ENCODE assay signal across 7 mouse cellular contexts in the genomic region with DNA sequence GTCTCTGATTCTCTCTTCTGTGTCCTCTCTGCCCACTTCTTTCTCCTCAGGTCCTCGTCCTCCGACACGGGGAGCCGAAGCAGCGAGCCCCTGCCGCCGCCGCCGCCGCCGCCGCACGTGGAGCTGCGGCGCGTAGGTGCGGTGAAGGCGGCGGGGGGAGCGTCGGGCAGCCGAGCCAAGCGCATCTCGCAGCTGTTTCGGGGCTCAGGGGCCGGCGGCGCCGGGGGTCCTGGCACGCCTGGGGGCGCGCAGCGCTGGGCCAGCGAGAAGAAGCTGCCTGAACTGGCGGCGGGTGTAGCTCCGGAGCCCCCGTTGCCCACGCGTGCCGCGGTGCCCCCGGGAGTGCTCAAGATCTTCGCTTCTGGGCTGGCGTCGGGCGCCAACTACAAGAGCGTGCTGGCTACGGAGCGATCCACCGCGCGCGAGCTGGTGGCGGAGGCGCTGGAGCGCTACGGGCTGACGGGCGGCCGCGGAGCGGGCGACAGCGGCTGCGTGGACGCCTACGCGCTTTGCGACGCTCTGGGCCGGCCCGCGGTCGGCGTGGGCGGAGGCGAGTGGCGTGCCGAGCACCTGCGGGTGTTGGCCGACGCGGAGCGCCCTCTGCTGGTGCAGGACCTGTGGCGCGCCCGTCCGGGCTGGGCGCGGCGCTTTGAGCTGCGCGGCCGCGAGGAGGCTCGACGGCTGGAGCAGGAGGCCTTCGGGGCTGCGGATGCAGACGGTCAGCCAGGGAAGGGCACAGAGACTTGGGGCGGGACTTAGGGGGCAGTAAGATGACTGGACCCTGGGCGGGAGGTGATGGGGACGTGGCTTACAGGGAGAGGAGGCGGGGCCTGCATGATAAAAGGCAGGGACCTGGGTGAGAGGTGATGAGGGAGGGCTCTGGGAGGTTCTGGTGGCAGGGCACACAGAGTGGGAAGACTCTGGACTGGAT. TPM values are rescaled to one million over a fixed set of nuclear protein-coding genes. Genes with fewer than 3 reads are reported as not detected.
DNase-seq lines count a peak whose midpoint lies in the region; ATAC-seq and TF ChIP-seq lines count a peak whose summit lies in the region.

No protein-coding gene starts in this region.

- peak overlapping the region; percentile 77 for H3K4me3 ChIP-seq in bone marrow macrophage, adult 2 months (ENCODE audit: insufficient read depth, low read length)
- H3K4me3 ChIP-seq in embryonic facial prominence, embryonic 14.5 days (ENCODE audit: low read depth, low read length): peak overlapping the region; percentile 66
- H3K4me3 ChIP-seq in limb, embryonic 14.5 days (replicated peaks; ENCODE audit: low read length): peak overlapping the region; percentile 62
- H3K4me3 ChIP-seq in midbrain, embryonic 16.5 days (ENCODE audit: low read depth, low read length): peak overlapping the region; percentile 61

- no peak for TF ChIP-seq POLR2A in bone marrow macrophage, adult 2 months (IDR thresholded peaks at IDR 0.05; ENCODE audit: borderline replicate concordance, low read depth, low read length)
- TF ChIP-seq POLR2A in limb, embryonic 14.5 days (IDR thresholded peaks at IDR 0.05; ENCODE audit: borderline replicate concordance, extremely low read depth, insufficient read depth, insufficient read length): 0 out of 2 replicates have a peak, but pooled peaks have one; percentile 61

- peaks cover 9% of the 10 kb centered on the region; the same call in 1 of the 2 replicates for H3K27me3 ChIP-seq in embryonic facial prominence, embryonic 14.5 days (replicated peaks; ENCODE audit: control insufficient read depth, insufficient read depth, low read length)
- no peaks in the 10 kb centered on the region for H3K27me3 ChIP-seq in limb, embryonic 14.5 days (ENCODE audit: control insufficient read depth, insufficient read depth, low read length)
- H3K27me3 ChIP-seq in midbrain, embryonic 16.5 days (ENCODE audit: control insufficient read depth, insufficient read depth, low read depth, low read length): peaks cover 2% of the 10 kb centered on the region

- H3K9me3 ChIP-seq in embryonic facial prominence, embryonic 14.5 days (ENCODE audit: control insufficient read depth, low read length): no peaks in the 10 kb centered on the region
- H3K9me3 ChIP-seq in limb, embryonic 14.5 days (ENCODE audit: control insufficient read depth, low read length): no peaks in the 10 kb centered on the region
- H3K9me3 ChIP-seq in midbrain, embryonic 16.5 days (replicated peaks; ENCODE audit: control insufficient read depth, low read length, poor library complexity, severe bottlenecking): no peaks in the 10 kb centered on the region

- peak overlapping the region; percentile 98 for H3K4me2 ChIP-seq in embryonic facial prominence, embryonic 14.5 days (ENCODE audit: low read depth, low read length)
- H3K4me2 ChIP-seq in limb, embryonic 14.5 days (replicated peaks; ENCODE audit: low read depth, low read length, severe bottlenecking): peak overlapping the region; percentile 99
- H3K4me2 ChIP-seq in midbrain, embryonic 16.5 days (ENCODE audit: low read length): peak overlapping the region; percentile 90

- peak; percentile 93 for DNase-seq in embryonic facial prominence, embryonic 14.5 days (ENCODE audit: low spot score)
- DNase-seq in heart, adult 9 months (ENCODE audit: low spot score in 2 of 2): peak; percentile 78 to 83
- DNase-seq in kidney, adult 8-10 months: peak; percentile 78 to 89
- peak; percentile 83 for DNase-seq in limb, embryonic 14.5 days (ENCODE audit: low spot score)
- peak; percentile 81 to 95 for DNase-seq in spleen, adult 18-20 months

- H3K36me3 ChIP-seq in embryonic facial prominence, embryonic 14.5 days (ENCODE audit: control insufficient read depth, insufficient read depth, low read length): no peaks in the 10 kb centered on the region
- no peaks in the 10 kb centered on the region for H3K36me3 ChIP-seq in limb, embryonic 14.5 days (ENCODE audit: control insufficient read depth, insufficient read depth, low read length)
- H3K36me3 ChIP-seq in midbrain, embryonic 16.5 days (ENCODE audit: control insufficient read depth, insufficient read depth, low read length): no peaks in the 10 kb centered on the region; the same call in 1 of the 2 replicates

- peak overlapping the region; percentile 87 for H3K9ac ChIP-seq in embryonic facial prominence, embryonic 14.5 days (ENCODE audit: low read depth, low read length)
- H3K9ac ChIP-seq in limb, embryonic 14.5 days (ENCODE audit: low read depth, low read length, severe bottlenecking): peak overlapping the region; percentile 80
- peak overlapping the region; percentile 92 for H3K9ac ChIP-seq in midbrain, embryonic 16.5 days (ENCODE audit: low read depth, low read length)

- peak; percentile 26; the same call in 1 of the 2 replicates for TF ChIP-seq CTCF in bone marrow macrophage, adult 2 months (IDR thresholded peaks at IDR 0.05; ENCODE audit: low read depth, low read length)

- 1% methylated on average over 69 of the region's 105 CpGs for WGBS in embryonic facial prominence, embryonic 14.5 days
- WGBS in limb, embryonic 14.5 days: 2% methylated on average over 88 of the region's 105 CpGs
- under 1% methylated on average over 104 of the region's 105 CpGs for WGBS in midbrain, embryonic 16.5 days

- H3K4me1 ChIP-seq in bone marrow macrophage, adult 2 months (ENCODE audit: control insufficient read depth, insufficient read depth, low read length): 0 out of 2 replicates have a peak, but pooled peaks cover 2% of the 10 kb centered on the region
- H3K4me1 ChIP-seq in embryonic facial prominence, embryonic 14.5 days (ENCODE audit: control insufficient read depth, insufficient read depth, low read length): peaks cover 7% of the 10 kb centered on the region; the same call in 1 of the 2 replicates
- H3K4me1 ChIP-seq in limb, embryonic 14.5 days (ENCODE audit: control insufficient read depth, insufficient read depth, low read length): peaks cover 6% of the 10 kb centered on the region; the same call in 1 of the 2 replicates
- peaks cover 11% of the 10 kb centered on the region; the same call in 1 of the 2 replicates for H3K4me1 ChIP-seq in midbrain, embryonic 16.5 days (ENCODE audit: control insufficient read depth, insufficient read depth, low read length)

- H3K27ac ChIP-seq in bone marrow macrophage, adult 2 months (ENCODE audit: insufficient read depth, low read depth, low read length): no peak overlapping the region
- H3K27ac ChIP-seq in embryonic facial prominence, embryonic 14.5 days (replicated peaks; ENCODE audit: low read depth, low read length): peak overlapping the region; percentile 76
- H3K27ac ChIP-seq in limb, embryonic 14.5 days (replicated peaks; ENCODE audit: low read depth, low read length): peak overlapping the region; percentile 65; the same call in 1 of the 2 replicates
- H3K27ac ChIP-seq in midbrain, embryonic 16.5 days (ENCODE audit: low read length): peak overlapping the region; percentile 93

- peak; percentile 91 for ATAC-seq in embryonic facial prominence, embryonic 14.5 days (ENCODE audit: low read depth)
- peak; percentile 86 for ATAC-seq in limb, embryonic 14.5 days (ENCODE audit: low FRiP score, low read depth)
- peak; percentile 89 for ATAC-seq in midbrain, embryonic 16.5 days

RNA-seq across cellular contexts. Expression of a gene that starts 1.3 kb away (rescaled TPM):
- 0.40 TPM in 1 of 2 replicates, not detected in the other for polyA plus RNA-seq in bone marrow macrophage, adult 2 months (2012; ENCODE audit: insufficient read depth, insufficient read length, missing spikeins)
- 10.4 and 11.1 TPM in 2 replicates for polyA plus RNA-seq in embryonic facial prominence, embryonic 14.5 days (2014; fragmentation: Nextera tagmentation; extraction: Ambion mirVana)
- 14.1 and 16.7 TPM in 2 replicates for polyA plus RNA-seq in limb, embryonic 14.5 days (2012; rRNA removed)
- polyA plus RNA-seq in limb, embryonic 14.5 days (2014; fragmentation: Nextera tagmentation; extraction: Ambion mirVana): 11.0 and 11.8 TPM in 2 replicates
- 17.2 and 18.5 TPM in 2 replicates for polyA plus RNA-seq in midbrain, embryonic 16.5 days (2015; fragmentation: Nextera tagmentation; extraction: Ambion mirVana)

RNA-seq across cellular contexts. Expression of a gene that starts 7.0 kb away (rescaled TPM):
- polyA plus RNA-seq in bone marrow macrophage, adult 2 months (2012; ENCODE audit: insufficient read depth, insufficient read length, missing spikeins): not detected in 2 replicates
- polyA plus RNA-seq in embryonic facial prominence, embryonic 14.5 days (2014; fragmentation: Nextera tagmentation; extraction: Ambion mirVana): 0.19 and 0.30 TPM in 2 replicates
- 0.33 and 0.43 TPM in 2 replicates for polyA plus RNA-seq in limb, embryonic 14.5 days (2012; rRNA removed)
- 0.39 TPM in 1 of 2 replicates, not detected in the other for polyA plus RNA-seq in limb, embryonic 14.5 days (2014; fragmentation: Nextera tagmentation; extraction: Ambion mirVana)
- not detected in 2 replicates for polyA plus RNA-seq in midbrain, embryonic 16.5 days (2015; fragmentation: Nextera tagmentation; extraction: Ambion mirVana)

RNA-seq across cellular contexts. Expression of a gene that starts 11.1 kb away (rescaled TPM):
- polyA plus RNA-seq in bone marrow macrophage, adult 2 months (2012; ENCODE audit: insufficient read depth, insufficient read length, missing spikeins): not detected in 2 replicates
- 23.3 and 28.8 TPM in 2 replicates for polyA plus RNA-seq in embryonic facial prominence, embryonic 14.5 days (2014; fragmentation: Nextera tagmentation; extraction: Ambion mirVana)
- polyA plus RNA-seq in limb, embryonic 14.5 days (2012; rRNA removed): 34.6 and 43.9 TPM in 2 replicates
- 15.7 and 19.8 TPM in 2 replicates for polyA plus RNA-seq in limb, embryonic 14.5 days (2014; fragmentation: Nextera tagmentation; extraction: Ambion mirVana)
- polyA plus RNA-seq in midbrain, embryonic 16.5 days (2015; fragmentation: Nextera tagmentation; extraction: Ambion mirVana): 3.4 and 4.6 TPM in 2 replicates

RNA-seq across cellular contexts. Expression of a gene that starts 11.5 kb away (rescaled TPM):
- not detected in 2 replicates for polyA plus RNA-seq in bone marrow macrophage, adult 2 months (2012; ENCODE audit: insufficient read depth, insufficient read length, missing spikeins)
- 1.3 and 2.1 TPM in 2 replicates for polyA plus RNA-seq in embryonic facial prominence, embryonic 14.5 days (2014; fragmentation: Nextera tagmentation; extraction: Ambion mirVana)
- 1.0 and 1.9 TPM in 2 replicates for polyA plus RNA-seq in limb, embryonic 14.5 days (2012; rRNA removed)
- 1.2 and 1.8 TPM in 2 replicates for polyA plus RNA-seq in limb, embryonic 14.5 days (2014; fragmentation: Nextera tagmentation; extraction: Ambion mirVana)
- polyA plus RNA-seq in midbrain, embryonic 16.5 days (2015; fragmentation: Nextera tagmentation; extraction: Ambion mirVana): not detected in 2 replicates

RNA-seq across cellular contexts. Expression of a gene that starts 13.3 kb away (rescaled TPM):
- polyA plus RNA-seq in bone marrow macrophage, adult 2 months (2012; ENCODE audit: insufficient read depth, insufficient read length, missing spikeins): not detected in 2 replicates
- 0.45 and 1.0 TPM in 2 replicates for polyA plus RNA-seq in embryonic facial prominence, embryonic 14.5 days (2014; fragmentation: Nextera tagmentation; extraction: Ambion mirVana)
- 0.58 and 0.73 TPM in 2 replicates for polyA plus RNA-seq in limb, embryonic 14.5 days (2012; rRNA removed)
- polyA plus RNA-seq in limb, embryonic 14.5 days (2014; fragmentation: Nextera tagmentation; extraction: Ambion mirVana): 0.43 and 0.66 TPM in 2 replicates
- polyA plus RNA-seq in midbrain, embryonic 16.5 days (2015; fragmentation: Nextera tagmentation; extraction: Ambion mirVana): not detected in 2 replicates
